Mouse (Mus musculus) kidney, embryonic 15.5 days (tissue): ENCODE data around the gene Gstp1. TPM values are rescaled to one million over a fixed set of nuclear protein-coding genes. Genes with fewer than 3 reads are reported as not detected.

Experiments
- ATAC-seq: fragments of 200-750 bp; cut with Nextera tagmentation; replicated peaks from 2 replicates; pipeline ENCODE4 v1.8.0; 2017; ENCODE audit warnings: moderate TSS enrichment; ENCODE audit not compliant: low FRiP score
- H3K27ac ChIP-seq: fragments of 300-500 bp; sonication (generic); 2 replicates; pipeline ENCODE4 v1.5.1; 2015; ENCODE audit warnings: mild to moderate bottlenecking, inconsistent platforms
- H3K27me3 ChIP-seq: fragments of 300-500 bp; sonication (generic); 2 replicates; pipeline ENCODE4 v1.6.1; 2015; ENCODE audit warnings: inconsistent platforms
- H3K36me3 ChIP-seq: fragments of 300-500 bp; sonication (generic); 2 replicates; pipeline ENCODE4 v1.6.1; 2015; ENCODE audit warnings: inconsistent platforms
- H3K4me1 ChIP-seq: fragments of 300-500 bp; sonication (generic); 2 replicates; pipeline ENCODE4 v1.6.1; 2015; ENCODE audit warnings: inconsistent platforms
- H3K4me2 ChIP-seq: fragments of 300-500 bp; sonication (generic); 2 replicates; pipeline ENCODE4 v1.6.1; 2015; ENCODE audit warnings: moderate library complexity, mild to moderate bottlenecking, inconsistent platforms
- H3K4me3 ChIP-seq: fragments of 300-500 bp; sonication (generic); replicated peaks from 2 replicates; pipeline ENCODE4 v1.5.1; 2015; ENCODE audit warnings: mild to moderate bottlenecking, inconsistent platforms
- H3K9ac ChIP-seq: fragments of 300-500 bp; sonication (generic); 2 replicates; pipeline ENCODE4 v1.6.1; 2015; ENCODE audit warnings: mild to moderate bottlenecking, inconsistent platforms
- H3K9me3 ChIP-seq: fragments of 300-500 bp; sonication (generic); replicated peaks from 2 replicates; pipeline ENCODE4 v1.6.1; 2016; ENCODE audit warnings: inconsistent platforms
- WGBS: fragments of 180-500 bp; shearing (Covaris S2); methylation state at CpG from one replicate; pipeline ENCODE4 v1.1.7; 2015; ENCODE audit warnings: mixed read lengths; 5-methylcytosine and 5-hydroxymethylcytosine counted together
- polyA plus RNA-seq: library from polyadenylated mRNA; unstranded; fragments of >200 nt; fragmentation: Nextera tagmentation; extraction: Ambion mirVana; gene quantifications from 2 replicates; pipeline ENCODE4 v1.2.1, GENCODE M21; 2015

The Gstp1 gene
- polyA plus RNA-seq, 1 experiment from 2014 or later, result 563 TPM

DNA sequence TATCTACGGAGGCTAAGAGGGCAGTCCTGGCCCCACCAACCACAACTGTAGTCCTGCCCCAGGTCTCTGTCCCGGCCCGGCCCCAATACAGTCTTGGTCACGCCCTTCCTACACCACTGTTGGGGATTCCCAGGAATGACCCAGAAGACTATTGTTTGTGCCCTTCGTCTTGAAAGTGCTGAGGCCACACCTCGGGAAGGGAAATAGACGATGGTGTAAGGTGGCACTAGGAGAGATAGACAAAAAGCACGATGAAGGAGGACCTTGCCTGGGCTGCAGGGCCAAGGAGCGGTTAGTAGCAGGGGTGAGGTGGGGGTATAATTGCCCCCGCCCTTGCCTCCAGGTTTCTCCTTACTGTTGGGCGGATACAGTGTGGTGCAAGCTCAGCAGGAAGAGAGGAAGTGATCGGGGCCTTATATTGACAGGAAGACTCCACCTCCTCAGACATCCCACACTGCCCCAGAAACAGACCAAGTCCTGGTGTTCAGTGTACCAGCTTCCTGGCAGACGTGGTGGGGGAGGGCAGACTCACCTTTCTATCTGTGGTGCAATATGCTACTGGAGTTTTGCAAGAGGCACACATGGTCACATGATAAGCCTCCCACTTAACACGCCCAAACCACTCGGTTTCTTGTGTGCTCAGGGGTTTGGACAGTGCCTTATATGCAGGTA lies 21.4 kb upstream of the Gstp1 start, which contains the start of gene Gstp3:
Gene Gstp3 (minus strand): TSS at position 501 of the 672 bp plus-strand sequence.
- ATAC-seq, result 0 out of 2 replicates have a peak, but pooled peaks have one; percentile 33
- no peaks in the 10 kb centered on the region for H3K9me3 ChIP-seq
- H3K4me2 ChIP-seq, result no peak within 1 kb of the TSS
- 78% methylated on average over 15 of the region's 15 CpGs for WGBS
- no peaks in the 10 kb centered on the region for H3K36me3 ChIP-seq
- no peaks in the 10 kb centered on the region for H3K27me3 ChIP-seq
- no peak within 1 kb of the TSS for H3K27ac ChIP-seq
- no peak within 1 kb of the TSS for H3K9ac ChIP-seq
- no peak within 1 kb of the TSS for H3K4me3 ChIP-seq
- H3K4me1 ChIP-seq, result no peaks in the 10 kb centered on the region

DNA sequence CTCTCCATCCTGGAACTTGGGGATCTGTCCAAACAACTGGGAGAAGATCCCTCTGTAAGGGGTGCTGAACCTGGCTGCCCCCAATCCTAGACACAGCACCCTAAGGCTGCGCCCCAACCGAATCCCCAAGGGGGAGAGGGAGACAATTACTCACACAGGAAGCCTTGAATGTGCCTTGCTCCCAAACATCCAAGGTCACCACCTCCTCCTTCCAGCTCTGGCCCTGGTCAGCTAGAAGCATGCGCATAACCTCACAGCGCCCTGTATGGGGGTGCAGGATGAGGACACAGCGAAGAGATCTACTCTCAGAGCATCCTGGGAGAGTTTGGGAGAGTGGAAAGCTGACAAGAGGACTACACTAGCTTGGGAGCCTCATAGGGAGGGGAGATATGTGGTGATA lies 20.8 kb upstream of the Gstp1 start:
- Histone ChIP-seq H3K4me1 (no peaks in the 10 kb centered on the region), H3K27me3 (no peaks in the 10 kb centered on the region), H3K9ac (no peak overlapping the region), H3K27ac (no peak overlapping the region), H3K4me3 (no peak overlapping the region), H3K9me3 (no peaks in the 10 kb centered on the region), H3K4me2 (no peak overlapping the region), H3K36me3 (no peaks in the 10 kb centered on the region)
- 95% methylated on average over 5 of the region's 5 CpGs for WGBS
- ATAC-seq, result no peak

DNA sequence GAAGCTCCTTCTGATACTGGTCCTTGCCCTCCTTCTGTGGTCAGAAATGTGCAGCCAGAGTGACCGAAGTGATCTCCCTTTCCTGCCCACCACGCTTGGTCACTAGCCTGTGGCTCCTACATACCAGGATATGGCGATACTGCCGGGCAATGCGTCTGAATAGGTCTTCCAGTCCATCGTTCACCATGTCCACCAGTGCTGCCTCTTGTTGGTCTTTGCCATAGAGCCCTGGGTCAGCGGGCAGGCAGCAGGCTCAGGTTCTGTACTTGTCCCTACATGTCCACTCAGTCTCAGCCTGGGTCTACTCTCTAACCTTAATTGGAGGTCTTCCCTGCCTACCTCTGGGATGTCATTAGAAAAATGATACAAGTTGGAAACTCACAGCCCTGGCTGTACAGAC lies 20.2 kb upstream of the Gstp1 start:
- H3K27me3 ChIP-seq, result no peaks in the 10 kb centered on the region
- WGBS, result 95% methylated on average over 7 of the region's 7 CpGs
- H3K4me2 ChIP-seq, result no peak overlapping the region
- no peaks in the 10 kb centered on the region for H3K36me3 ChIP-seq
- no peak for ATAC-seq
- H3K4me1 ChIP-seq, result no peaks in the 10 kb centered on the region
- no peak overlapping the region for H3K27ac ChIP-seq
- H3K9ac ChIP-seq, result no peak overlapping the region
- no peaks in the 10 kb centered on the region for H3K9me3 ChIP-seq
- H3K4me3 ChIP-seq, result no peak overlapping the region

DNA sequence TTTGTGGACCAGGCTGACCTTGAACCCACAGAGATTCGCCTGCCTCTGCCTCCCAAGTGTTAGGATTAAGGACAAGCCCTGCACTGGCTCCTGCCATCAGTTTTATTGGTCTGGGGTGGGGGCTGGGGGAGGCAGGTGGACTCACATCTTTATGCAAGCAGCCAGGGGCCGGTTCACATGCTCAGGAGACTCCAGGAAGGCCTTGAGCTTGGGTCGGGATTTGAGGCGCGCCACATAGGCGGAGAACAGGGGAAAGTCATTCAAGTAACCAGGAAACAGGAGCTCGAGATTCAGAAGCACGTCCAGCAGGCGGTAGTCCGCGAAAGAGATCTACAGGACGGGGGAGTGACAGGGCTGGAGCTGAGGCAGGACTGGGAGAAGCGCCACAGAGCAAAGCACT lies 19.6 kb upstream of the Gstp1 start:
- 75% methylated on average over 13 of the region's 13 CpGs for WGBS
- Histone ChIP-seq H3K9ac (no peak overlapping the region), H3K27me3 (no peaks in the 10 kb centered on the region), H3K9me3 (no peaks in the 10 kb centered on the region), H3K4me3 (no peak overlapping the region), H3K27ac (no peak overlapping the region), H3K36me3 (no peaks in the 10 kb centered on the region), H3K4me1 (no peaks in the 10 kb centered on the region), H3K4me2 (no peak overlapping the region)
- no peak for ATAC-seq

DNA sequence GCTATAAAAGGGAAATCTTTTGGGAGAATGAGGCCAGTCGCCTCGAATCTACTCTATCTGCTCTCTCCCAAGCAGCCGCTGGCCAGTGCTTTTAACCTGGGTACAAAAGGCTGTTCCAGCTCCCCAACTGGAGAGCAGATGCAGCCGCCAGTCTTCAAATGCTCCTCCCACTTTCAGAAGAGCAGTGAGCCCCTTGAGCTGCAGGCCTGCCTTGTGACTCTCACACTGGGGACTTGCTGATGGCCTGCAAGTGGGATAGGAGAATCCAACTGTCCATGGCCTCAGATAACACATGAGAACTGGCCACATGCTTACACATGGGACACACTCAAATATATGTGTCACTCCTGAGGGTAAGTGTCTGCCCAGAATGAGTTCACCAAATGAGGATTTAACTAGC lies 18.9 kb upstream of the Gstp1 start:
- Histone ChIP-seq H3K36me3 (no peaks in the 10 kb centered on the region), H3K4me3 (no peak overlapping the region), H3K27ac (no peak overlapping the region), H3K4me1 (no peaks in the 10 kb centered on the region), H3K4me2 (no peak overlapping the region), H3K9me3 (no peaks in the 10 kb centered on the region), H3K9ac (no peak overlapping the region), H3K27me3 (no peaks in the 10 kb centered on the region)
- WGBS, result 57% methylated on average over 4 of the region's 4 CpGs
- ATAC-seq, result no peak

DNA sequence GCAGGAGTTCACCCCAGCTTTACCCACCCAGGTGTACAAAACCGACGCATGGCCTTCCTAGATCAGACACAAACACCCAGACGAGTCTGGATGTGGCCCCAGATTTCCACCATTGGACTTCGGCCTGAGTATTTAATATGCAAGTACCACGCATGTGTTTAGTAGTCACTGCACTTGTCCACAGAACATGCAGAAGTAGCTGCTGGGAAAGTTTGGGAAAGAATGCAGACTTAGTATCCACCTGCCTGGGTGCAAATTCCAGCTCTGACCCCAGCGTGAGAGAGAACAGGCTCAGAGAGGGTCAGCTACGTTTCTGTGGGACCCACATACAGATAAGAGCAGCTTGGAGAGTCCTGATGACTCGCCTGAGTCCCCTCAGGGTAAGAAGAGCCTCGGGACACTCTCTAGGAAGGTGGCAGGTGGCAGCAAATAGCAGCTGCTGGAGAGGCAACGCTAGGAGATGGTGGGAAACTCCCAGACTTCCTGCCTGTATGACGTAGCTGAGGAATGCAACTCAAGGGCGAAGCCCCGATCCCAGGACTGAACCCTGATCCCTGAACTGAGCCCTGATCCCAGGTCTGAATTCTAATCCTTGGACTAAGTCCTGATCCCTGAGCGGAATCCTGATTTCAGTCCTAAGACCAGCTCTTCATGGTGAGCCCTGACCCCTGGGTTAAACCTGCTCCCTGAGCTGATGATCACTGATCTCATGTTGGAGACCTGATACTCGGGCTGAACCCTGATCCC lies 18.3 kb upstream of the Gstp1 start:
- Histone ChIP-seq H3K9me3 (no peaks in the 10 kb centered on the region), H3K36me3 (no peaks in the 10 kb centered on the region), H3K27ac (no peak overlapping the region), H3K4me1 (no peaks in the 10 kb centered on the region), H3K9ac (no peak overlapping the region), H3K27me3 (no peaks in the 10 kb centered on the region), H3K4me2 (no peak overlapping the region), H3K4me3 (no peak overlapping the region)
- 59% methylated on average over 15 of the region's 15 CpGs for WGBS
- ATAC-seq, result no peak

DNA sequence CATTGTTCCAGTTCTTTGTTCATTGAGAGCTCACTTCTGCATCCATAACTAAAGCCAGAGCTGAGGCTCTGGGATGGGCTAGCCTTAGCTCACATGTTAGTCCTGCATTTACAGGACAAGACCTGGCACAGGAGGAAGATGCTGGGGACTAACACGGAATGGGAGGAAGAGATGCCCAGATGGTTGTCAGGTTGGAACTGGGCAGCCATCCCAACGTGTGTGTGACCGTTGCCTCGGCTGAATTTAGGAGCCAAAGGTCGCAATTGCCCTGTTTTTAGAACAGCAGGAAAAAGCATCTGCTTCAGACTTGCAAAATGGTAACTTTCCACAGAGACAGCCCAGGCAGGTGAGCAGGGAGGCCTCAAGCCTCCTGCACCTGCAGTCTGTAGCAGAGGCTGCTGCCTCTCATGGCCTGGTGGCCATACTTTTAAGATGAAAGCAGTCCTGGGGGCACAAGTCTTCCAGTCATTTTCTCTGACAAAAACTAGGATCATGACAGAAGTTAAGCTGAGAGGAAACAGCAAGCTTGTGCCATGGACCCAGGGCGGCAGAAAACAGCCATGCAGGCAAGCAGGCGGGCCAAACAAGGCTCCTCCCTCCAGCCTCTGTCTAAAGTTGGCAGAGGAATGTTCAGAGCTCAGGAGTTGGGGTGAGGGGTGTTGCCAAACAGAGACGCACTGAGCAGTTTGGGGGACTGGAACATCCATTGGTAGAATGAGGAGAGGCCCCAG lies 17.6 kb upstream of the Gstp1 start:
- no peaks in the 10 kb centered on the region for H3K4me1 ChIP-seq
- no peak overlapping the region for H3K9ac ChIP-seq
- 70% methylated on average over 8 of the region's 8 CpGs for WGBS
- no peaks in the 10 kb centered on the region for H3K36me3 ChIP-seq
- H3K4me2 ChIP-seq, result no peak overlapping the region
- no peaks in the 10 kb centered on the region for H3K27me3 ChIP-seq
- H3K27ac ChIP-seq, result no peak overlapping the region
- H3K4me3 ChIP-seq, result no peak overlapping the region
- ATAC-seq, result no peak
- no peaks in the 10 kb centered on the region for H3K9me3 ChIP-seq

DNA sequence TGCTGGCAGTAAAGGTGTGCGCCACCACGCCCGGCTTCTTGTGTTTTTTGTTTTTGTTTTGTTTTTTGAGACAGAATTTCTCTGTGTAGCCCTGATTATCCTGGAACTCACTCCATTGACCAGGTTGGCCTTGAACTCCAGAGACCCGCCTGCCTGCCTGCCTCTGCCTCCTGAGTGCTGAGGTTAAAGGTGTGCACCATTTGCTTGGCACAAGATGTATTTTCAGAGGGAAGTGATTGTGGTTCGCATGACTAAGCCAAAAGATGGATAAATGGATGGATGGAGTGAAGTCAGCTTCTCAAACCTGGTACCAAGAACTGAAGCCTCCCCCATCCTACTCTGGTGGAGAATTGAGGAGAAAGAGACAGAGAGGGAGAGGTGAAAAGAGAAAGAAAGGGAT lies 16.8 kb upstream of the Gstp1 start:
- no peaks in the 10 kb centered on the region for H3K9me3 ChIP-seq
- H3K4me1 ChIP-seq, result no peaks in the 10 kb centered on the region
- H3K4me2 ChIP-seq, result no peak overlapping the region
- no peak overlapping the region for H3K27ac ChIP-seq
- H3K36me3 ChIP-seq, result no peaks in the 10 kb centered on the region
- H3K27me3 ChIP-seq, result no peaks in the 10 kb centered on the region
- no peak overlapping the region for H3K9ac ChIP-seq
- ATAC-seq, result no peak
- H3K4me3 ChIP-seq, result no peak overlapping the region
- 87% methylated on average over 5 of the region's 5 CpGs for WGBS

DNA sequence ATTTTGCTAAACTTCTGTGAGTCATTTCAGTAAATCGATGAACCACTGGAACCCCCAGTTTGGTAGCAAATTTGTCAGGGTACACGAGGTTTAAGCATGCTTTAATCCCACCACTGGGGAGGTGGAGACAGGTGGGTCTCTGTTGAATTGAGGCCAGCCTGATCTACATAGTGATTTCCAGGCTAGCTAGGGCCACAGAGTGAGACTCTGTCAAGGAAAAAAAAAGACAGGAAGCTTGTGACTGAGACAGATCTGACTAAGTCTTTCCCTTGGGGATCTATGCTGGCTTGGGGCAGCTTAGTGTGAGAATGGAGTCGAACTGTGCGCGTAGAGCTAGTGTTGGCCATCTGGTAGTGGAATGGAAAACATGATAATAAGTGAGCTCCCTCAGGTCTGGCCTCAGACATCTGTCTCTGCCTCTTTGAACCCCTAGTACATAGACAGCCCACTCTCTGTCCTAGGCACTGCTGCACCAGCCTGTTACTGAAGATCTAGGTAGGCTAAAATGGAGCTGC lies 14.8 kb upstream of the Gstp1 start:
- no peak overlapping the region for H3K4me2 ChIP-seq

DNA sequence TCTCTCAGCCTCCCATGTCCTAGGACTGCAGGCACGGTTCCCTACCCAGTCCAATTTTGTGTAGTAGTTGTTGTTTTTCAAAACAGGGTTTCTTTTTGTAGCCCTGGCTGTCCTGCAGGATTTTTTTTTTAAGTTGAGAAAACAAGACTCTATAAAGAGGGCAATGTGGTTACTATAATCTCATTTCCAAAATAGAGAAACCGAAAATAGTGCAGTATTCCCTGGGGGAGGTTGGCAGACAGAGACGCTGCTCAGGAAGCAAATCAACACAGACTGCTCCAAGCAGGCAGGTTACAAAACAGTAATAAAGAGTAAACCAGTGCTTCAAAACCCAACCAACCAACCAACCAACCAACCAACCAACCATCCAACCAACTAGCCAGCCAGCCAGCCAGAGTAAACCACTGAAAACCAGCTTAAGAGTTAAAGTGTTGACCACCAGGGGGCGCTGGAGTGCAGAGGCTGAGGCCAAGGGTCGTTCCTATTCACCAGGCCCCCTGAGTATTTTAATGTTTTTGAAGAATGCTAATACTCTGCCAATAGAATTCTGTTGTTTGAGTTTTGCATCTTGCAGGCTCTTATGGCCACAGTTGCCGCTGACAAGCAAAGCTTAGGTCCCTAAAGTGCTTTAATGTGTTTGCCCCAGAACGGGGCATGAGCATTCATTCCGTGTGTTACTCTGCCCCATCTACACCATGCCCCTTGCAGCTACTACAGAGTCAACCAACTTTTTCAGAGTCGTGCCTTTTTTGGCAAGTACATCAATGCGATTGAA lies 14.1 kb upstream of the Gstp1 start:
- Histone ChIP-seq H3K36me3 (no peaks in the 10 kb centered on the region), H3K9me3 (no peaks in the 10 kb centered on the region), H3K4me3 (no peak overlapping the region), H3K9ac (no peak overlapping the region), H3K27me3 (no peaks in the 10 kb centered on the region), H3K4me1 (no peaks in the 10 kb centered on the region), H3K4me2 (no peak overlapping the region), H3K27ac (0 out of 2 replicates have a peak overlapping the region, but pooled peaks have one; percentile 18)
- ATAC-seq, result no peak
- 48% methylated on average over 10 of the region's 10 CpGs for WGBS

More for the DNA sequence above, 14.8 kb upstream of the Gstp1 start:
- H3K4me3 ChIP-seq, result no peak overlapping the region
- no peaks in the 10 kb centered on the region for H3K9me3 ChIP-seq
- WGBS, result 83% methylated on average over 5 of the region's 5 CpGs
- ATAC-seq, result no peak
- H3K4me1 ChIP-seq, result no peaks in the 10 kb centered on the region
- no peak overlapping the region for H3K9ac ChIP-seq
- H3K27ac ChIP-seq, result no peak overlapping the region
- no peaks in the 10 kb centered on the region for H3K27me3 ChIP-seq
- H3K36me3 ChIP-seq, result no peaks in the 10 kb centered on the region

DNA sequence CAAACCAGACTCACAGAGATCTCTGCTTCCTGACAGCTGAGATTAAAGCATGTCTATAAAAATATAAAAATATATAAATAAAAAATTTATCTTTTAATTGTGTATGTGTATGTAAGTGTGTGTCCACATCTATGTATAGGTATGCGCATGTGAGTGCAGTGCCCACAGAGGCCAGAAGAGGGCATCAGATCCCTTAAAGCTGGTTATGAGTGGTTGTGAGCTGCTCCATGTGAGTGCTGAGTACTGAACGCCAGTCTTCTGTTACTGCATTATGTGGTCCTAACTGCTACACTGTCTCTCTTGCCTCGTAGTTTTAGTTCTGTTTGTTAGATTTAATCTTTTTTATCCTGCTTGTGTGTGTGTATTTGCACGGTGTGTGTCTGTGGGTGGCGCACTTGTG lies 13.2 kb upstream of the Gstp1 start:
- WGBS, result 98% methylated on average over 5 of the region's 5 CpGs
- H3K4me1 ChIP-seq, result peaks cover 3% of the 10 kb centered on the region; the same call in 1 of the 2 replicates
- H3K36me3 ChIP-seq, result no peaks in the 10 kb centered on the region
- no peak overlapping the region for H3K27ac ChIP-seq
- no peak overlapping the region for H3K9ac ChIP-seq
- H3K9me3 ChIP-seq, result no peaks in the 10 kb centered on the region
- ATAC-seq, result no peak
- no peak overlapping the region for H3K4me2 ChIP-seq
- no peak overlapping the region for H3K4me3 ChIP-seq
- no peaks in the 10 kb centered on the region for H3K27me3 ChIP-seq
